Mouse (Mus musculus) adrenal gland, adult 8-10 months (tissue): ENCODE measurements around the gene Olfr477. TPM values are rescaled to one million over a fixed set of nuclear protein-coding genes. Genes with fewer than 3 reads are reported as not detected.
"Not testable (repeated sequence)": the region's sequence is repeated elsewhere in the genome, so short reads cannot be mapped to it uniquely, and the experiment has no call there.

Experiments used
- DNase-seq: peaks from one replicate; pipeline ENCODE4 v3.0.0; 2022
- total RNA-seq, 4 experiments: library from RNA; stranded (reverse); gene quantifications; 2 replicates each; pipeline ENCODE4 v1.2.4; 2022

The Olfr477 gene
- total RNA-seq: under 1 TPM in 1 of 4 experiments, not detected in 3; 0.12 TPM

DNA sequence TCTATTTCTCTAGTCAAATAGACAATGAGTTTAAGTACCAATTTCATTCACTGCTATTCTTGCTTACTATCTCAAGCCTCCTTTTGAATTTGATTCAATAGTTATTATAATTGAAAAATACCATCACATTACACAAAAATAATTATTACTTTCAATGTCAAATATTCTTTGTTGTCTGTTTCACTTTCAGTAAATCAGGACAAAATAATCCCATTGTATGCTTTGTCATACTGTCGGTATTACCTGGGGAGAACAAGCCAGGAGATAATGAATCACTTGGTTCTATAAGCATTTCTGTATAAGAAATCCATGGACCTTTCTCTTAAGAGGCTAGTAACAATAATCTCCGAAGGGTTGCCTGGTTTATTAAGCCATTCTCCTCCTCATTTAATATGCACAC lies at the start of gene Olfr477:
TSS of gene Olfr477 (plus strand) at position 301 of the 400 bp plus-strand sequence.
- no peak for DNase-seq

DNA sequence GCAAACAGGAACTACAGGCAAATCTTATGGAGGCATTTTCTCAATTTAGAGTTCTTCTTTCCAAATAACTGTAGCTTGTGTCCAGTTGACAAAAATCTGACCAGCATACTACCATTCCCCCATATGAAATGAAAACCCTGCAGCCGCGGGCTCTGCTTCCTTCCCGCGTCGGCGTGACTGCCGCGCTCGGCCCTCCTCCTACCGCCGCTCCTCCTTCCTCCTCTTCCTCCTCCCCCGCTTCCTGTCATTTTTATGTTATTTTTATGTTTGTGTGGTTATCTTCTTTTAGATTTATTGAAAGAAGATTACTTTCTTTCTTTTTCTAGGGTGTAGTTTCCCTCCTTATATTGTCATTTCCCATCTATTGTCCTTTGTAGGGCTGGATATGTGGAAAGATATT lies 34.0 kb upstream of the Olfr477 start:
- DNase-seq: not testable (repeated sequence)

DNA sequence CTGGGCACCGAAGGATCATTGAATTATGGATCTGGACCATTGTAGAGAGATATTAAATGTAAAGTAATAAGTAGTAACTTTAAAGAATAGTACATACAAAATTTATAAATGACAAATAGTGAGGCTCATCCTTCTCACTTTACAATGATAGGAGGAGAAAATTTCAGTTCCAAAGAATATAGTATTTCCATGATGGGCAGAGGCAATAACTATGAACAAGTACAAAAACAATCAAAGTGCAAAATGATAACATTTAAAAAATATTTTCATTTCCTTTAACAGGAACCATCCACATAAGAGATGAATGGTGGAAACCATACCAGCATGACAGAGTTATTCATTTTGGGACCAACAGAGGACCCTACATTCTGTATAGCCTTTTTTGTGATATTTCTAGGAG lies 32.1 kb upstream of the Olfr477 start, which contains the start of gene Olfr474:
TSS of gene Olfr474 (plus strand) at position 301 of the 400 bp plus-strand sequence.
- DNase-seq: no peak

DNA sequence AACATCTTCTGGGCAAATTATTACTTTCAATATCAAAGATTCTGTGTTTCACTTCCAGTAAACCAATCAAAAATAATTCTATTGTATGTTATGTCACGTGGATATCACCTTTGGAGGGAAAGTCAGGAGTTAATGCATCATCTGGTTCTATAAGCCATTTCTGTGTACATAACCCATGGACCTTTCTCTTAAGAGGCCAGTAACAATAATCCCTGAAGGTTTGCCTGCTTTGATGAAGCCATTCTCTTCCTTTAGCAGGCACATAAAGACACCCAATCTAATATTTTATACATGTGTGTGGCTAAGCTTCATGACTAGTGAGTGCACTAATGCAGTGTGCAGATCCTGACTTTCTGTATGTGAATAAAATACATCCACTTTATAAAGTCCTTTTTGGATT lies 22.0 kb upstream of the Olfr477 start, which contains the start of gene Olfr476:
TSS of gene Olfr476 (plus strand) at position 301 of the 400 bp plus-strand sequence.
- no peak for DNase-seq

- not testable (repeated sequence) for DNase-seq
These were observed 27.8 kb downstream of the Olfr477 start for GRCm38 (mm10) chr7:108014256-108014655.

- no peak for DNase-seq
These were observed 47.4 kb downstream of the Olfr477 start, which contains the start of gene Olfr478 for GRCm38 (mm10) chr7:108033889-108034288. Gene Olfr478, minus strand, starts transcription at chr7:108033989.

Other genes with a start within 250 kb of the Olfr477 start
- not detected for gene Cyb5r2, start 228.7 kb upstream of the Olfr477 start, total RNA-seq
- gene Ovch2, start 185.5 kb upstream of the Olfr477 start, total RNA-seq: not detected
- not detected for gene Olfr467, start 174.4 kb upstream of the Olfr477 start, total RNA-seq
- gene Olfr469, start 161.2 kb upstream of the Olfr477 start, total RNA-seq: not detected
- not detected for gene Olfr470, start 139.2 kb upstream of the Olfr477 start, total RNA-seq
- gene Olfr472, start 88.8 kb upstream of the Olfr477 start, total RNA-seq: not detected
- gene Olfr473, start 56.2 kb upstream of the Olfr477 start, total RNA-seq: not detected
- not detected for gene Olfr474, start 32.0 kb upstream of the Olfr477 start, total RNA-seq
- not detected for gene Olfr476, start 21.9 kb upstream of the Olfr477 start, total RNA-seq
- not detected for gene Olfr478, start 47.3 kb downstream of the Olfr477 start, total RNA-seq
- gene Olfr479, start 64.0 kb downstream of the Olfr477 start, total RNA-seq: not detected
- not detected for gene Olfr480, start 80.7 kb downstream of the Olfr477 start, total RNA-seq
- gene Olfr481, start 93.2 kb downstream of the Olfr477 start, total RNA-seq: not detected
- gene Olfr482, start 110.9 kb downstream of the Olfr477 start, total RNA-seq: 1 to 10 TPM; 1.2 to 1.8 (median 1.7) TPM
- not detected for gene Olfr483, start 114.2 kb downstream of the Olfr477 start, total RNA-seq
- gene Olfr484, start 140.8 kb downstream of the Olfr477 start, total RNA-seq: not detected
- gene Olfr485, start 173.2 kb downstream of the Olfr477 start, total RNA-seq: not detected
- gene Olfr486, start 186.0 kb downstream of the Olfr477 start, total RNA-seq: not detected
- not detected for gene Olfr487, start 227.9 kb downstream of the Olfr477 start, total RNA-seq